Mouse (Mus musculus): ENCODE results near the gene Tnk2. TPM values are rescaled to one million over a fixed set of nuclear protein-coding genes. Genes with fewer than 3 reads are reported as not detected.

Gene Tnk2
- total and polyA plus RNA-seq, 2 experiments from 2014 or later = 16.5 to 81.7 TPM

DNA sequence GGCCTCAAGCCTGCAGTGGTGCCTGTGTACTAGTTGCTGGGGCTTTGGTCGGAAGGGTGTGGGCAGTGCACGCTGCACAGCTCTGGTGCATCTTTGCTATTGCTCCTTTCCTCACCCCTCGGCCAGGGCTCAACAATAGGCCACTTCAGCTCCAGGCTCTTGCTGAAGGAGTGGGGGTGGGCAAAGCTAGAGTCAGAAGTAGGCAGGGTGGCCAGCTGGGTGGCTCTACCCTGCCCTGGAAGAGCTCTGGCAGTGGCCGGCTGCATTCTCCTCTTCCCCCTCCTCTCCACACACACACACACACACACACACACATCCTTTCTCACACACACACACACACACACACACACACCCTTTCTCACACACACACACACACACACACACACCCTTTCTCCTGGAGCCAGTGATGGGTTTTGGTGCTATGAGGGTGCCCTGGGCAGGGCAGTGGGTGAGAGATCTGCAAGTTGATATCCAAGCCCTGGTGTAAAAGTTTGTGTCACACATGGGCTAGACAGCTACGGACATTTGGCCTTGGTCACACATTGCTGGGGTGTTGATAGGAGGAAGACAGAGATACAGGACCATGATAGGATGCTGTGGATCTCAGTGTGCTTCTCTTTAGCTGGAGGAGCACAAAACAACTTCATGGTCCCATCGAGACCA lies 10.5 kb downstream of the Tnk2 start:
- 71% methylated on average over 6 of the region's 6 CpGs for WGBS
- no peak for ATAC-seq (ENCODE audit: low FRiP score)
- no peak for TF ChIP-seq CTCF (IDR thresholded peaks at IDR 0.05)
- Histone ChIP-seq H3K9me3 (ENCODE audit: low read length) (no peaks in the 10 kb centered on the region), H3K4me2 (ENCODE audit: low read depth, low read length, poor library complexity, severe bottlenecking) (no peak overlapping the region), H3K4me1 (ENCODE audit: insufficient read depth, low read length) (0 out of 2 replicates have a peak, but pooled peaks cover 3% of the 10 kb centered on the region), H3K4me3 (ENCODE audit: low read depth, low read length) (no peak overlapping the region), H3K27me3 (ENCODE audit: insufficient read depth, low read length) (no peaks in the 10 kb centered on the region), H3K36me3 (ENCODE audit: insufficient read depth, low read length) (no peaks in the 10 kb centered on the region), H3K9ac (replicated peaks; ENCODE audit: low read length, poor library complexity, severe bottlenecking) (no peak overlapping the region), H3K27ac (ENCODE audit: low read depth, low read length) (no peak overlapping the region)
- no peak for DNase-seq (ENCODE audit: low spot score)

DNA sequence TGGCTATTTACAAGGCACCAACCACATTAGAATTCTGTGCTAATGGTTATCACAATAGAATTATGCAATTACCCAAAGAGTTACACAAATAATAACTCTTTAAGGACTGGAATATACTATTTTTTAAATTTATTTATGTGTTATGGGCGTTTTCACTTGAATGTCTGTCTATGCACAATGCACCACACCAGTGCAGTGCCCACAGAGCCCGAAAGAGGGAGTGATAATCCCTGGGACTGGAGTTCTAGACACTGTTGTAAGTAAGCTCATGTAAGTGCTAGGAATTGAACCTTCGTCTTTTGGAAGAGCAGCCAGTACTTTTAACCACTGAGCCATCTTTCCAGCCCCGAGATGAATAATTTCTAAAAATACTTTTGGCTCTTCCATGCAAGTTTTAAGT lies 11.9 kb downstream of the Tnk2 start:
- 0 out of 2 replicates have a peak, but pooled peaks cover 3% of the 10 kb centered on the region for H3K4me1 ChIP-seq (ENCODE audit: insufficient read depth, low read length)
- no peaks in the 10 kb centered on the region for H3K27me3 ChIP-seq (ENCODE audit: insufficient read depth, low read length)
- no peak overlapping the region for H3K4me2 ChIP-seq (ENCODE audit: low read depth, low read length, poor library complexity, severe bottlenecking)
- H3K4me3 ChIP-seq (ENCODE audit: low read depth, low read length) = no peak overlapping the region
- ATAC-seq (ENCODE audit: low FRiP score) = no peak
- no peak for DNase-seq (ENCODE audit: low spot score)
- H3K9me3 ChIP-seq (ENCODE audit: low read length) = no peaks in the 10 kb centered on the region
- H3K9ac ChIP-seq (replicated peaks; ENCODE audit: low read length, poor library complexity, severe bottlenecking) = no peak overlapping the region
- TF ChIP-seq CTCF (IDR thresholded peaks at IDR 0.05) = no peak
- H3K27ac ChIP-seq (ENCODE audit: low read depth, low read length) = no peak overlapping the region
- H3K36me3 ChIP-seq (ENCODE audit: insufficient read depth, low read length) = no peaks in the 10 kb centered on the region
- WGBS = 90% methylated on average over 4 of the region's 4 CpGs

DNA sequence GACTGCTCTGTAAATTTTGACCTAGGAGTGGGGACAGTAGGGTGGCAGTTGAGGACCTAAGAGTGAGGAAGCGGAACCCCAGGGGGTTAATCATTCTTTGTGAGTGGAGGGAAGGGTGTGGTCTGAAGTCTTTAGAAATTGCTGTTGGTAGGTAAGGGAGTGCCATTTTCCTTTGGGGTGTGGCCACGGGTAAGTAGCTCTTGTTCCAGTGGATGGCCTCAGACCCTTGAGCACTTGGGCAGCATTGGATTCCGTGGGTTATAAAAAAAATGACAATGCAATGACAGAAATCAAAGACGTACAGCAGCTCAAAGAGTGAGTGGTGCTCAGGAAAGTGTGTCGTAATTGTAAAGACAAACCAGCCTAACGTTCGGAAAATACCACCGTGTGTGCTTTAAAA lies 12.6 kb downstream of the Tnk2 start:
- WGBS = 89% methylated on average over 8 of the region's 8 CpGs
- Histone ChIP-seq H3K4me1 (ENCODE audit: insufficient read depth, low read length) (peaks cover 10% of the 10 kb centered on the region), H3K9ac (replicated peaks; ENCODE audit: low read length, poor library complexity, severe bottlenecking) (no peak overlapping the region), H3K27ac (ENCODE audit: low read depth, low read length) (no peak overlapping the region), H3K36me3 (ENCODE audit: insufficient read depth, low read length) (no peaks in the 10 kb centered on the region), H3K4me3 (ENCODE audit: low read depth, low read length) (no peak overlapping the region), H3K4me2 (ENCODE audit: low read depth, low read length, poor library complexity, severe bottlenecking) (no peak overlapping the region), H3K27me3 (ENCODE audit: insufficient read depth, low read length) (no peaks in the 10 kb centered on the region), H3K9me3 (ENCODE audit: low read length) (no peaks in the 10 kb centered on the region)
- DNase-seq (ENCODE audit: low spot score) (no peak), ATAC-seq (ENCODE audit: low FRiP score) (no peak)
- no peak for TF ChIP-seq CTCF (IDR thresholded peaks at IDR 0.05)

GRCm38 (mm10) chr16:32656794-32657193 lies 13.1 kb downstream of the Tnk2 start:
- WGBS = 78% methylated on average over 8 of the region's 8 CpGs
- H3K27me3 ChIP-seq (ENCODE audit: insufficient read depth, low read length) = no peaks in the 10 kb centered on the region
- no peak overlapping the region for H3K4me3 ChIP-seq (ENCODE audit: low read depth, low read length)
- H3K36me3 ChIP-seq (ENCODE audit: insufficient read depth, low read length) = no peaks in the 10 kb centered on the region
- DNase-seq (ENCODE audit: low spot score) (no peak), ATAC-seq (ENCODE audit: low FRiP score) (no peak)
- H3K4me1 ChIP-seq (ENCODE audit: insufficient read depth, low read length) = peaks cover 11% of the 10 kb centered on the region
- no peak overlapping the region for H3K9ac ChIP-seq (replicated peaks; ENCODE audit: low read length, poor library complexity, severe bottlenecking)
- H3K9me3 ChIP-seq (ENCODE audit: low read length) = no peaks in the 10 kb centered on the region
- no peak overlapping the region for H3K4me2 ChIP-seq (ENCODE audit: low read depth, low read length, poor library complexity, severe bottlenecking)
- TF ChIP-seq CTCF (IDR thresholded peaks at IDR 0.05) = no peak
- no peak overlapping the region for H3K27ac ChIP-seq (ENCODE audit: low read depth, low read length)

DNA sequence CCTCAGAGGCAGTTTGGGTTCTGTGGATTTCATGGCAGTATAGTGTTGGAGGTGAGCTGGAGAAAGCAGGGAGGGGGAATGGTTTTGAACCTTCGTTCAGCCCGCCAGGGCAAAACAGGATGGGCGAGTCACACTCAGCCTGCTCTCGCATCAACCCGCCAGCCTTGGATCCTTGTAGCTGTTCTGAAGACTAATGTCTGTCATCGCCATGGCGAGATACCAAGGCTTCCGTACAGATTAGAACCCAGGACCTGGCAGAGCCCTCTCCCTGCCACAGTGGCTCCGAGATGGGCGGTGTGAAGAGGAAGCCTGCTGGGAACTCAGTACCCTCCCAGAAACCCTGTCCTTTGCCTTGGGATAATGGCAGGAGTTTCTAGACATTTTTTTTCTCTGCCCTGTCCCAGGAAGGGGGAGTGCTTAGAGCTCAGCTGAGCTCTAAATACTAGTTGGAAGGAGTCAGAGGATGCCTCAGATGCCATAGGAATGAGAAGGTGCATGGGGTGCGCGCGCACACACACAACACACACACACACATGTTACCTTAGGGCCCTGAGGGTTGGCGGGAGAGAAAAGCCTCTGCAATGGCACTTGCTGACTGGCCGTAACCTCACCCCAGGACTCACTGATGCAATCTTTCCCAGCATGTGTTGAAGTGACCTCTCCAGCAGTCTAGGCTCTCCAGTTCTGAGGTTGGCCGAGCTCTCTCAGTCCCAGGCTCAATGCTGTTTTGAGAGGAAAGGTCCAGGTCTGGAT lies 14.0 kb downstream of the Tnk2 start:
- peaks cover 14% of the 10 kb centered on the region for H3K4me1 ChIP-seq (ENCODE audit: insufficient read depth, low read length)

GRCm38 (mm10) chr16:32658743-32659171 lies 15.1 kb downstream of the Tnk2 start:
- peak; percentile 31; the same call in 1 of the 2 replicates for ATAC-seq (ENCODE audit: low FRiP score)
- 0% methylated on average over 5 of the region's 21 CpGs for WGBS
- H3K27me3 ChIP-seq (ENCODE audit: insufficient read depth, low read length) = no peaks in the 10 kb centered on the region
- no peaks in the 10 kb centered on the region for H3K36me3 ChIP-seq (ENCODE audit: insufficient read depth, low read length)
- H3K4me1 ChIP-seq (ENCODE audit: insufficient read depth, low read length) = peaks cover 14% of the 10 kb centered on the region
- no peaks in the 10 kb centered on the region for H3K9me3 ChIP-seq (ENCODE audit: low read length)
- H3K9ac ChIP-seq (replicated peaks; ENCODE audit: low read length, poor library complexity, severe bottlenecking) = peak overlapping the region; percentile 83
- TF ChIP-seq CTCF (IDR thresholded peaks at IDR 0.05) = no peak
- H3K4me3 ChIP-seq (ENCODE audit: low read depth, low read length) = peak overlapping the region; percentile 50
- peak overlapping the region; percentile 80 for H3K27ac ChIP-seq (ENCODE audit: low read depth, low read length)
- DNase-seq (ENCODE audit: low spot score) = peak; percentile 58
- peak overlapping the region; percentile 67 for H3K4me2 ChIP-seq (ENCODE audit: low read depth, low read length, poor library complexity, severe bottlenecking)

More for the DNA sequence above, 14.0 kb downstream of the Tnk2 start:
- Histone ChIP-seq H3K27me3 (ENCODE audit: insufficient read depth, low read length) (no peaks in the 10 kb centered on the region), H3K4me3 (ENCODE audit: low read depth, low read length) (no peak overlapping the region), H3K4me2 (ENCODE audit: low read depth, low read length, poor library complexity, severe bottlenecking) (peak overlapping the region; percentile 67), H3K9me3 (ENCODE audit: low read length) (no peaks in the 10 kb centered on the region), H3K27ac (ENCODE audit: low read depth, low read length) (peak overlapping the region; percentile 80; the same call in 1 of the 2 replicates), H3K36me3 (ENCODE audit: insufficient read depth, low read length) (no peaks in the 10 kb centered on the region), H3K9ac (replicated peaks; ENCODE audit: low read length, poor library complexity, severe bottlenecking) (no peak overlapping the region)
- ATAC-seq (ENCODE audit: low FRiP score) (no peak), DNase-seq (ENCODE audit: low spot score) (no peak)
- 88% methylated on average over 16 of the region's 16 CpGs for WGBS
- no peak for TF ChIP-seq CTCF (IDR thresholded peaks at IDR 0.05)

All from midbrain, postnatal 0 days (tissue).